Mouse (Mus musculus) ovary, adult 18-20 months (tissue): Measurements from ENCODE around the gene Sfta2.

Experiments used
- DNase-seq: peaks from one replicate; pipeline ENCODE4 v3.0.0; 2022; ENCODE audit warnings: low spot score, mixed read lengths

Gene Sfta2

GRCm38 (mm10) chr17:35673416-35674035 is 72.2 kb downstream of the Sfta2 start, which contains the start of gene Gtf2h4:
Gene Gtf2h4 (minus strand): TSS chr17:35673739.
- peak; percentile 83 for DNase-seq

GRCm38 (mm10) chr17:35680591-35680990 is 79.2 kb downstream of the Sfta2 start:
- no peak for DNase-seq

- DNase-seq = no peak
These were observed 80.6 kb downstream of the Sfta2 start for GRCm38 (mm10) chr17:35681986-35682385.

GRCm38 (mm10) chr17:35685061-35685460 is 83.7 kb downstream of the Sfta2 start:
- DNase-seq = no peak

GRCm38 (mm10) chr17:35688347-35689175 is 87.2 kb downstream of the Sfta2 start:
- no peak for DNase-seq

GRCm38 (mm10) chr17:35689936-35690645 is 88.7 kb downstream of the Sfta2 start:
- DNase-seq = no peak

- DNase-seq = no peak
These were observed 90.5 kb downstream of the Sfta2 start for GRCm38 (mm10) chr17:35691811-35692210.

GRCm38 (mm10) chr17:35692368-35692767 is 91.0 kb downstream of the Sfta2 start:
- DNase-seq = no peak

- no peak for DNase-seq
These were observed 92.6 kb downstream of the Sfta2 start for GRCm38 (mm10) chr17:35693906-35694305.

- no peak for DNase-seq
These were observed 93.9 kb downstream of the Sfta2 start for GRCm38 (mm10) chr17:35695289-35695688.

GRCm38 (mm10) chr17:35696691-35697090 is 95.3 kb downstream of the Sfta2 start:
- no peak for DNase-seq

- DNase-seq = no peak
These were observed 96.0 kb downstream of the Sfta2 start for GRCm38 (mm10) chr17:35697429-35697758.

- peak; percentile 70 for DNase-seq
These were observed 96.6 kb downstream of the Sfta2 start for GRCm38 (mm10) chr17:35697759-35698500.

- no peak for DNase-seq
These were observed 97.1 kb downstream of the Sfta2 start for GRCm38 (mm10) chr17:35698501-35698883.

- peak; percentile 78 for DNase-seq
These were observed 98.6 kb downstream of the Sfta2 start for GRCm38 (mm10) chr17:35699919-35700318.
